Mouse (Mus musculus) erythroblast, embryonic 14.5 days (primary cell): ENCODE measurements around the gene B9d2.

Experiments used
- GATA1 ChIP-seq: IDR thresholded peaks from 2 replicates; pipeline ENCODE4 v1.6.1; 2012; ENCODE audit warnings: low read length, inconsistent platforms, mixed read lengths
- TAL1 ChIP-seq: IDR thresholded peaks from 3 replicates; pipeline ENCODE4 v1.6.1; 2012; ENCODE audit warnings: low read length, inconsistent platforms, mixed read lengths

DNA sequence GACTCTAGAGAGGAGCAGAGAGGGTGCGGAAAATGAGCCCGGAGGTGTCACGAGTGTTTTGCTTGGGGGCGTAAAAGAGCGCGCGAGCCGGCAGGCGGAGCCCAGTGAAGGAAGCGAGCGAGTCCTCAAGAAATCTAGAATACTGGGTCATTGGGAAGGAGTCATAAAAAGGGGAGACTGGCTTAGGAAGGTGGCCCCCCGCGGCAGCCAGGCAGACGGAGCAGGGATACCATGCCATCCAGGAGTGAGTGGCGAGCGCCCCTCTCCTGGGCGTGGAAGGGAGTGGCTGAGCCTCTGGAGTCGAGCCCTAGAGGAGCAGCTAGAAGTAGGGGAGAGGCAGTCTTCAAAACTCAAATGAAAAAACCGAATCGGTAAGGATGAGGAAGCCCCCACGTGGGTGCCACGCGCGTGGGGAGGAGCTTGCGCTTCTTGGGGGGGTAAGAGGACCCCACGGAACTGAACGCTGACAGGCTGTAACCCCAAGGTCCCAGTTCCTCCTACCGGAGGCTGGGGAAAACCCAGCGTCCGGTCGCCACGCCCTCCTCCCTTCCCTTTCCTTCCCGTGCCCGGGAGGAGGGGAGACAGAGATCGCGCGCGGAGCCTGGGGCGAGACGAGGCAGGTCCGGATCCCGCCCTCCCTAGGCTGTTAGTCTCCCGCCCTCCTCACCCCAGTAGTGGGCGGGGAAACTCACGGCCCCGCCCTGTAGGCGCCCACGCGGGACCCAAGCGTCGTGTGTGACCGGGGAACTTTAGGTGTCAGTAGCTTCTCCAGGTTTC, 8.4 kb downstream of the B9d2 start:
- TF ChIP-seq TAL1: no peak
- no peak for TF ChIP-seq GATA1
